Mouse (Mus musculus): ENCODE measurements at regions not wholly inside any gene's neighbourhood (a gene's known extent, or its start where the extent isn't known, plus 50 kb on each side); places are given as distances from the start of the nearest gene placed in this dataset.
A peak's percentile ranks its signal among the peaks of the same experiment; 100 is the strongest.

GRCm38 (mm10) chr5:37902741-37903140, 78.4 kb upstream of the Msx1 start:
- no peaks in the 10 kb centered on the region; the same call in 1 of the 2 replicates for H3K4me1 ChIP-seq (ENCODE audit: control insufficient read depth, insufficient read depth, low read length)
- TF ChIP-seq POLR2A (IDR thresholded peaks at IDR 0.05; ENCODE audit: extremely low read depth, insufficient read depth, low read length) (no peak), CTCF (IDR thresholded peaks at IDR 0.05; ENCODE audit: extremely low read depth, insufficient read depth, low read length) (no peak)

GRCm38 (mm10) chr5:37901861-37902291, 77.5 kb upstream of the Msx1 start:
- TF ChIP-seq CTCF (IDR thresholded peaks at IDR 0.05; ENCODE audit: extremely low read depth, insufficient read depth, low read length) = no peak
- no peak for TF ChIP-seq POLR2A (IDR thresholded peaks at IDR 0.05; ENCODE audit: extremely low read depth, insufficient read depth, low read length)
- no peak overlapping the region for H3K4me3 ChIP-seq (ENCODE audit: insufficient read depth, low read length)
- no peaks in the 10 kb centered on the region; the same call in 1 of the 2 replicates for H3K4me1 ChIP-seq (ENCODE audit: control insufficient read depth, insufficient read depth, low read length)
- H3K27ac ChIP-seq (ENCODE audit: insufficient read depth, low read length) = no peak overlapping the region

More at GRCm38 (mm10) chr5:37902741-37903140, 78.4 kb upstream of the Msx1 start:
- Histone ChIP-seq H3K4me3 (ENCODE audit: insufficient read depth, low read length) (no peak overlapping the region), H3K27ac (ENCODE audit: insufficient read depth, low read length) (no peak overlapping the region)

GRCm38 (mm10) chr5:37898041-37898615, 73.7 kb upstream of the Msx1 start:
- no peak overlapping the region for H3K27ac ChIP-seq (ENCODE audit: insufficient read depth, low read length)
- H3K4me3 ChIP-seq (ENCODE audit: insufficient read depth, low read length) = no peak overlapping the region
- no peaks in the 10 kb centered on the region; the same call in 1 of the 2 replicates for H3K4me1 ChIP-seq (ENCODE audit: control insufficient read depth, insufficient read depth, low read length)
- TF ChIP-seq POLR2A (IDR thresholded peaks at IDR 0.05; ENCODE audit: extremely low read depth, insufficient read depth, low read length) (no peak), CTCF (IDR thresholded peaks at IDR 0.05; ENCODE audit: extremely low read depth, insufficient read depth, low read length) (no peak)

- TF ChIP-seq CTCF (IDR thresholded peaks at IDR 0.05; ENCODE audit: extremely low read depth, insufficient read depth, low read length) (no peak), POLR2A (IDR thresholded peaks at IDR 0.05; ENCODE audit: extremely low read depth, insufficient read depth, low read length) (no peak)
- Histone ChIP-seq H3K4me3 (ENCODE audit: insufficient read depth, low read length) (no peak overlapping the region), H3K4me1 (ENCODE audit: control insufficient read depth, insufficient read depth, low read length) (no peaks in the 10 kb centered on the region; the same call in 1 of the 2 replicates), H3K27ac (ENCODE audit: insufficient read depth, low read length) (no peak overlapping the region)
These were observed 73.1 kb upstream of the Msx1 start for GRCm38 (mm10) chr5:37897501-37897900.

GRCm38 (mm10) chr5:37895441-37896336, 71.3 kb upstream of the Msx1 start:
- TF ChIP-seq POLR2A (IDR thresholded peaks at IDR 0.05; ENCODE audit: extremely low read depth, insufficient read depth, low read length) (no peak), CTCF (IDR thresholded peaks at IDR 0.05; ENCODE audit: extremely low read depth, insufficient read depth, low read length) (0 out of 2 replicates have a peak, but pooled peaks have one; percentile 15)
- Histone ChIP-seq H3K27ac (ENCODE audit: insufficient read depth, low read length) (no peak overlapping the region), H3K4me1 (ENCODE audit: control insufficient read depth, insufficient read depth, low read length) (no peaks in the 10 kb centered on the region), H3K4me3 (ENCODE audit: insufficient read depth, low read length) (no peak overlapping the region)

GRCm38 (mm10) chr5:37893639-37894550, 69.5 kb upstream of the Msx1 start:
- H3K4me3 ChIP-seq (ENCODE audit: insufficient read depth, low read length) = no peak overlapping the region
- no peak overlapping the region for H3K27ac ChIP-seq (ENCODE audit: insufficient read depth, low read length)
- H3K4me1 ChIP-seq (ENCODE audit: control insufficient read depth, insufficient read depth, low read length) = no peaks in the 10 kb centered on the region
- no peak for TF ChIP-seq CTCF (IDR thresholded peaks at IDR 0.05; ENCODE audit: extremely low read depth, insufficient read depth, low read length)
- TF ChIP-seq POLR2A (IDR thresholded peaks at IDR 0.05; ENCODE audit: extremely low read depth, insufficient read depth, low read length) = no peak

- Histone ChIP-seq H3K27ac (ENCODE audit: insufficient read depth, low read length) (no peak overlapping the region), H3K4me1 (ENCODE audit: control insufficient read depth, insufficient read depth, low read length) (no peaks in the 10 kb centered on the region), H3K4me3 (ENCODE audit: insufficient read depth, low read length) (no peak overlapping the region)
- TF ChIP-seq CTCF (IDR thresholded peaks at IDR 0.05; ENCODE audit: extremely low read depth, insufficient read depth, low read length) (no peak), POLR2A (IDR thresholded peaks at IDR 0.05; ENCODE audit: extremely low read depth, insufficient read depth, low read length) (no peak)
These were observed 66.3 kb upstream of the Msx1 start for GRCm38 (mm10) chr5:37890641-37891040.

- Histone ChIP-seq H3K4me1 (ENCODE audit: control insufficient read depth, insufficient read depth, low read length) (no peaks in the 10 kb centered on the region), H3K4me3 (ENCODE audit: insufficient read depth, low read length) (no peak overlapping the region), H3K27ac (ENCODE audit: insufficient read depth, low read length) (no peak overlapping the region)
- TF ChIP-seq CTCF (IDR thresholded peaks at IDR 0.05; ENCODE audit: extremely low read depth, insufficient read depth, low read length) (no peak), POLR2A (IDR thresholded peaks at IDR 0.05; ENCODE audit: extremely low read depth, insufficient read depth, low read length) (no peak)
These were observed 55.4 kb upstream of the Msx1 start for GRCm38 (mm10) chr5:37879668-37880380.
